Mouse (Mus musculus): ENCODE results near the gene Gab2.

Gab2 gene

GRCm38 (mm10) chr7:97108119-97108518 is 26.7 kb downstream of the Gab2 start:
- in situ Hi-C loops (cut with MboI, MseI), result no loop called here

GRCm38 (mm10) chr7:97128949-97129348 is 47.6 kb downstream of the Gab2 start:
- in situ Hi-C loops (cut with MboI, MseI), result no loop called here

- in situ Hi-C loops (cut with MboI, MseI), result no loop called here
These were observed 55.1 kb downstream of the Gab2 start for GRCm38 (mm10) chr7:97136453-97136852.

GRCm38 (mm10) chr7:97151082-97151813 is 69.9 kb downstream of the Gab2 start:
- in situ Hi-C loops (cut with MboI, MseI), result no loop called here

- in situ Hi-C loops (cut with MboI, MseI), result no loop called here
These were observed 73.5 kb downstream of the Gab2 start for GRCm38 (mm10) chr7:97154756-97155487.

- in situ Hi-C loops (cut with MboI, MseI), result no loop called here
These were observed 82.9 kb downstream of the Gab2 start for GRCm38 (mm10) chr7:97164261-97164660.

GRCm38 (mm10) chr7:97171089-97171488 is 89.7 kb downstream of the Gab2 start:
- in situ Hi-C loops (cut with MboI, MseI), result no loop called here

- in situ Hi-C loops (cut with MboI, MseI), result no loop called here
These were observed 90.3 kb downstream of the Gab2 start for GRCm38 (mm10) chr7:97171719-97172118.

- in situ Hi-C loops (cut with MboI, MseI), result no loop called here
These were observed 90.7 kb downstream of the Gab2 start for GRCm38 (mm10) chr7:97172126-97172525.

- in situ Hi-C loops (cut with MboI, MseI), result no loop called here
These were observed 100.5 kb downstream of the Gab2 start for GRCm38 (mm10) chr7:97181931-97182330.

GRCm38 (mm10) chr7:97183426-97183825 is 102.0 kb downstream of the Gab2 start:
- in situ Hi-C loops (cut with MboI, MseI), result no loop called here

GRCm38 (mm10) chr7:97184005-97184404 is 102.6 kb downstream of the Gab2 start:
- in situ Hi-C loops (cut with MboI, MseI), result no loop called here

- in situ Hi-C loops (cut with MboI, MseI), result no loop called here
These were observed 106.1 kb downstream of the Gab2 start for GRCm38 (mm10) chr7:97187387-97188081.

GRCm38 (mm10) chr7:97189116-97189515 is 107.7 kb downstream of the Gab2 start:
- in situ Hi-C loops (cut with MboI, MseI), result no loop called here

GRCm38 (mm10) chr7:97203907-97204306 is 122.5 kb downstream of the Gab2 start:
- in situ Hi-C loops (cut with MboI, MseI), result no loop called here

- in situ Hi-C loops (cut with MboI, MseI), result no loop called here
These were observed 127.6 kb downstream of the Gab2 start for GRCm38 (mm10) chr7:97208811-97209549.

- in situ Hi-C loops (cut with MboI, MseI), result no loop called here
These were observed 128.8 kb downstream of the Gab2 start for GRCm38 (mm10) chr7:97210064-97210685.

- in situ Hi-C loops (cut with MboI, MseI), result no loop called here
These were observed 129.7 kb downstream of the Gab2 start for GRCm38 (mm10) chr7:97211117-97211516.

- in situ Hi-C loops (cut with MboI, MseI), result no loop called here
These were observed 142.4 kb downstream of the Gab2 start for GRCm38 (mm10) chr7:97223836-97224235.

GRCm38 (mm10) chr7:97245261-97245949 is 164.0 kb downstream of the Gab2 start:
- in situ Hi-C loops (cut with MboI, MseI), result no loop called here

Data from T-helper 1 cell (primary cell).